Mouse (Mus musculus) myocyte (in vitro differentiated cells): ENCODE results near the gene Raph1.

Experiments used
- E2F4 ChIP-seq: IDR thresholded peaks from one replicate; pipeline ENCODE4 v1.6.1; 2011; ENCODE audit warnings: mild to moderate bottlenecking, control low read depth, moderate library complexity; ENCODE audit not compliant: insufficient read depth
- MYOG ChIP-seq, 3 experiments: IDR thresholded peaks; one replicate each; pipeline ENCODE4 v1.6.1; 2011; ENCODE audit warnings: control low read depth in 2 of 3, low read depth in 2 of 3, mild to moderate bottlenecking in 2 of 3; ENCODE audit not compliant: insufficient read length in 2 of 3, control insufficient read depth in 1 of 3, insufficient read depth in 1 of 3
- POLR2A ChIP-seq: IDR thresholded peaks from one replicate; pipeline ENCODE4 v1.6.1; 2011; ENCODE audit warnings: low read depth, mild to moderate bottlenecking, control low read depth, moderate library complexity; ENCODE audit not compliant: insufficient read length
- REST ChIP-seq: IDR thresholded peaks from one replicate; pipeline ENCODE4 v1.6.1; 2011; ENCODE audit warnings: mild to moderate bottlenecking, control low read depth, moderate library complexity; ENCODE audit not compliant: insufficient read depth, insufficient read length
- SRF ChIP-seq: IDR thresholded peaks from one replicate; pipeline ENCODE4 v1.6.1; 2011; ENCODE audit warnings: low read depth; ENCODE audit not compliant: control insufficient read depth, insufficient read length
- TCF12 ChIP-seq: IDR thresholded peaks from one replicate; pipeline ENCODE4 v1.6.1; 2011; ENCODE audit warnings: mild to moderate bottlenecking, control low read depth; ENCODE audit not compliant: poor library complexity, insufficient read depth, severe bottlenecking

DNA sequence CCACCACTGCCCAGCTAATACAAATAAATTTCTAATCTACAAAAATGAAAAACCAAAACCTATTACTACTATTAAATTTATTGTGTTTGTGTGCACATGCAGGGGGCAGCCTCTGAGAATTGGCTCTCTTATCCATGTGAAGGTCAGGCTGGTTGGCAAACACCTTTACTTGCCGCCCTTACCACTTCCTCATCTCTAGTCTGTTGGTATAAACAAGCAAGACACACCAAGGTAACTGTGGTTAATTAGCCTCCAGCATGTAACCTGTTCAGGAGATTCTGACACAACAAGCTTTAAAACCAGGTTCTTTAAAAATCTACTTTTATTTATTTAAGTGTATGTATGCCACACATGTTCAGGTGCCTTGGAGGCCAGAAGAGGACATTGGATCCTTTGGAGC, 84.0 kb downstream of the Raph1 start:
- no peak for TF ChIP-seq TCF12
- no peak for TF ChIP-seq E2F4
- TF ChIP-seq POLR2A = no peak
- no peak for TF ChIP-seq REST
- no peak for TF ChIP-seq SRF
- TF ChIP-seq MYOG (IDR thresholded peaks at IDR 0.05; ENCODE audit: control insufficient read depth in 1 of 3, insufficient read depth in 1 of 3, insufficient read length in 2 of 3, low read depth in 2 of 3) = no peak
